Mouse (Mus musculus) stomach, adult 2 months (tissue): ENCODE results near the gene Cfap300. TPM values are rescaled to one million over a fixed set of nuclear protein-coding genes. Genes with fewer than 3 reads are reported as not detected.

ENCODE experiments used
- polyA plus RNA-seq: library from polyadenylated mRNA; depleted of rRNA; stranded (reverse); fragments of >200 nt; gene quantifications from 2 replicates; pipeline ENCODE4 v1.2.3, GENCODE M21; 2012; rRNA removed

Cfap300 gene
- polyA plus RNA-seq = 0.32 and 1.6 TPM in 2 replicates

DNA sequence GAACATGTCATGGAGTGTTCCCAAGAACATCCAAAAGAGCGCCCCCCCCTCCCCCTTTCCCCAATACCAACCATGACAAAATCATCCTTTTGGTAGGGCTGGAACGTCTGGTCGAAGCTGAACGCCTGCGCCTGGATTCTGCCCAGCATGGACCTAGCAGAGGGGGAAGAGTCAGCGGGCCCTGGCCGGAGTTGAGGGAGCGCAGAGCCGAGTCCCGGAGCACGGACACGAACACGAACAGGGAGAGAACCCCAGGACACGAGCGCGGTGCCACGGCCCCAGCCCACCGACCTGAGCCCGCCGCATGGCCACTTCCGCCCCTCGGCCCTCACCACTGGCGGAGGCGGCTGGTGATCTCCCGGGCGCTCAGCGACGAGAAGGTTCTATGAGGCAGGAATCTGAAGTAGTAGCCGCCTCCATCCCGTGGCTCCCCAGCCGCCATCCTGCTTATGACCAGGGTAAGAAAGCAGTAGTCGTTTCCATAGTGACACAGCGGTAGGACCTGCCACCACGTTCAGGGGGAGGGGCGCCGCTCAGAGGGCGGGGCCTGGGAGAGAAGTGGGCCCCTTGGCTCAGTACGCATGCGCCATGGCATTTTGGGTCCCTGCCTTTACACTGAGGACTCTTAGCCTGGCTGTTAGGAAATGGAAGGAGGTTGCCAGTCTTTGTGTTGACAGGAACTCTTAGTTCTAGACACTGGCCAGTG is at the start of gene Cfap300:
TSS of gene Cfap300 (minus strand) at position 486 of the 706 bp plus-strand sequence.

DNA sequence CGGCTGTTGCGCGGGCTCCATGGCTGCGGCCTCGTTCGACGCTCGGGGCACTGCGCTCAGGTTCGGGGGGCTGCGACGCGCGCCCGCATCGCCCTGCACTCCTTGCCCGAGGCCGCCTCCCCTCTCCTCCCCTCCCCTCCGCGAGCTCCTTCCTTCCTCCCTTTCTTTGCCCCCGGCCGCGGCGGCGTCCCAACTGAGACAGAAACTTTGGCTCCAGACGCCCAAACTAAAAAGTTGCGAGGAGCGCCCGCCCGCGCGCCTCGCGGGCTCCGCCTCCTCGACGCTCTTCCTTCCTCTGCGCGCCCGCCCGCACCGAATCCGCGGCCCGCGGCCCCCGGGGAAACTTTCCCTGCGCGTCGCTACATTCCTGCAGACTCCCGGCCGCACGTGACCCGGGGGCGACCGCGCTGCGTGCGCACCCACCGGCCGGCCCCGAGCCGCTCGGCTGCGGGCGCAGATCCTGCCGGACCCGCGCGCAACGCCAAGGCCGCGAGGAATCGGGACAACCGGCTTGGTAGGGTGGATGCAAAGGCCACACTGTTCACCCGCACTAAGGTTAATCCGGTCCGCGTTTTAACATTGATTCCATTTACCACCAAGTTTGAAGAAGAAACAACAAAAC is 38.1 kb downstream of the Cfap300 start, which contains the start of gene Yap1:
TSS of gene Yap1 (minus strand) at position 227 of the 622 bp plus-strand sequence.

Other genes with a start within 250 kb of the Cfap300 start
- 0.97 and 1.2 TPM in 2 replicates for gene Birc2, start 205.8 kb downstream of the Cfap300 start, polyA plus RNA-seq
- gene Birc3, start 169.6 kb downstream of the Cfap300 start, polyA plus RNA-seq = 0.82 and 1.6 TPM in 2 replicates
- gene Yap1, start 38.2 kb downstream of the Cfap300 start, polyA plus RNA-seq = 23.8 and 30.9 TPM in 2 replicates
- 0.19 and 0.58 TPM in 2 replicates for gene Cep126, start 91.5 kb upstream of the Cfap300 start, polyA plus RNA-seq